Mouse (Mus musculus): ENCODE measurements around the gene Sult2a3.
"Not testable (repeated sequence)": the region's sequence is repeated elsewhere in the genome, so short reads cannot be mapped to it uniquely, and the experiment has no call there.

DNA sequence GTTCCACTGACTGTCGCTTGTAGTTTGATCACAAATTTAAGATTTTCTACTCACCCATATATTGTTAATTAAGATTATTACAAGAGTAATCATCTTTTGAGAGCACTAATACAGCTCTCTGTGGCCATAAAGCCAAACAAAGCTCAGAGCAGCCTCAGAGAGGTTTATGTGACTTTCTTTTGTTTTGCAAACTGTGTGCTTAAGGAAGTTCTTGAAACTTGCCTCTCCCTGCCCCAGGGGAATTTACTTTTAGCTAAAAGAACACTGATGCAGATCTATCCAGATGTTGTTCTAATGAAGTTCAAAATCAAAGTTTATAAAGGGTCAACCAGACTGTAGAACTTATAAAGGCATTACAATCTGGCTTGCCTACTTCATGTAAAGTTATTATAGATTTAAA lies 75.0 kb downstream of the Sult2a3 start:
- TF ChIP-seq GATA1 (IDR thresholded peaks at IDR 0.05; ENCODE audit: borderline replicate concordance, low read length); FLI1 (IDR thresholded peaks at IDR 0.05; ENCODE audit: low read length): not testable (repeated sequence)
